Mouse (Mus musculus) forebrain, embryonic 15.5 days (tissue): ENCODE data around the gene Lgals2. TPM values are rescaled to one million over a fixed set of nuclear protein-coding genes. Genes with fewer than 3 reads are reported as not detected.
"Not testable (repeated sequence)": the region's sequence is repeated elsewhere in the genome, so short reads cannot be mapped to it uniquely, and the experiment has no call there.

Experiments
- ATAC-seq: fragments of 200-750 bp; cut with Nextera tagmentation; replicated peaks from 2 replicates; pipeline ENCODE4 v1.8.0; 2017; ENCODE audit warnings: mild to moderate bottlenecking, moderate TSS enrichment, moderate library complexity
- H3K27ac ChIP-seq: fragments of 300-500 bp; sonication (generic); replicated peaks from 2 replicates; pipeline ENCODE4 v1.5.1; 2015; ENCODE audit warnings: mild to moderate bottlenecking, inconsistent platforms
- H3K27me3 ChIP-seq: fragments of 300-500 bp; sonication (generic); 2 replicates; pipeline ENCODE4 v1.6.1; 2015; ENCODE audit warnings: inconsistent platforms
- H3K36me3 ChIP-seq: fragments of 300-500 bp; sonication (generic); 2 replicates; pipeline ENCODE4 v1.6.1; 2015; ENCODE audit warnings: mild to moderate bottlenecking, inconsistent platforms
- H3K4me1 ChIP-seq: fragments of 300-500 bp; sonication (generic); 2 replicates; pipeline ENCODE4 v1.6.1; 2015; ENCODE audit warnings: inconsistent platforms
- H3K4me2 ChIP-seq: fragments of 300-500 bp; sonication (generic); replicated peaks from 2 replicates; pipeline ENCODE4 v1.6.1; 2015; ENCODE audit warnings: mild to moderate bottlenecking, inconsistent platforms
- H3K4me3 ChIP-seq: fragments of 300-500 bp; sonication (generic); 2 replicates; pipeline ENCODE4 v1.5.1; 2015; ENCODE audit warnings: mild to moderate bottlenecking, inconsistent platforms
- H3K9ac ChIP-seq: fragments of 300-500 bp; sonication (generic); replicated peaks from 2 replicates; pipeline ENCODE4 v1.6.1; 2015; ENCODE audit warnings: mild to moderate bottlenecking, inconsistent platforms
- H3K9me3 ChIP-seq: fragments of 300-500 bp; sonication (generic); 2 replicates; pipeline ENCODE4 v1.6.1; 2016; ENCODE audit warnings: inconsistent platforms
- WGBS: fragments of 180-500 bp; shearing (Covaris S2); methylation state at CpG from one replicate; pipeline ENCODE4 v1.1.7; 2015; ENCODE audit warnings: mixed read lengths; 5-methylcytosine and 5-hydroxymethylcytosine counted together
- polyA plus RNA-seq: library from polyadenylated mRNA; unstranded; fragments of >200 nt; fragmentation: Nextera tagmentation; extraction: Ambion mirVana; gene quantifications from 2 replicates; pipeline ENCODE4 v1.2.1, GENCODE M21; 2015

Lgals2 gene
- polyA plus RNA-seq, 1 experiment from 2014 or later = not detected

DNA sequence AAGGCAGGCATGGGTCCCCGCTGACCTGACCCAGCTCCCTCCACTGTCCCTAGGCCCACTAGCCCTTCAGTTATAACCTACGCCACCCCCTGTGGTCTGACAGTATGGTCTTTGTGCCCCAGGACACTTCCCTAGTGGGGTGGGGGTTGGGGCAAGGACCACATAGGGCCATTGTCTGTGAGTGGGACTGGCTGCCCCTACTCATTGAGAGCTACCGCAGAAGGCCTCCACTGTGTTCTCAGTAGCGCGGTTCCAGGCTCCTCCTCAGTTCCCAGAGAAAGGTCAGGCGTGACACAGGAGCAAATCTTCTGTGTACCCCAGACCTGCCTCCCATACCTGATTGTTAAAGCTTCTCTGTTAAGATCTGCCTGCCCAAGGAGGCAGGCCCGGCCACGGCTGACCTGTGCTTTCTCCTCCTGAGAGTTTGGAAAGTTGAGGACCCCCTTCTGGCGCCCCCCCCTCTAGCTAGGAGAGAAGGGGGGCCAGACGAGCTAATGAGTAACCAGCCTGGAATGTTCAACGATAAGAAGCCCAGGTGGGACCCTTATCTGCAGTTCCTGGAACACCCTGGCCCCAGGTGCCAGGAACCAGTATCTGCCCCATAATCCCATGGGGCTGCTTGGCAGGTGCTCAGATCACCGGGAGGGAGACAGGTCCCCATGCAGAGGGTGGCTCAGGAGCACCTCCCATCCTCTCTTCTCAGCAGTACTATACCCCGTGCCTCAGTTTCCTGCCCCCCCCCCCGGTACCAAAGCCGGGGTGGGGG, 5.1 kb downstream of the Lgals2 start:
- 68% methylated on average over 15 of the region's 15 CpGs for WGBS
- H3K4me3 ChIP-seq = no peak overlapping the region
- no peak for ATAC-seq
- no peak overlapping the region for H3K4me2 ChIP-seq
- 0 out of 2 replicates have a peak, but pooled peaks cover 2% of the 10 kb centered on the region for H3K4me1 ChIP-seq
- no peak overlapping the region for H3K27ac ChIP-seq
- no peak overlapping the region for H3K9ac ChIP-seq
- no peaks in the 10 kb centered on the region for H3K36me3 ChIP-seq
- no peaks in the 10 kb centered on the region for H3K27me3 ChIP-seq
- no peaks in the 10 kb centered on the region for H3K9me3 ChIP-seq

- 92% methylated on average over 12 of the region's 12 CpGs for WGBS
- no peak overlapping the region for H3K4me3 ChIP-seq
- no peaks in the 10 kb centered on the region for H3K9me3 ChIP-seq
- H3K4me2 ChIP-seq = no peak overlapping the region
- 0 out of 2 replicates have a peak, but pooled peaks cover 8% of the 10 kb centered on the region for H3K4me1 ChIP-seq
- H3K27ac ChIP-seq = no peak overlapping the region
- no peaks in the 10 kb centered on the region for H3K36me3 ChIP-seq
- ATAC-seq = no peak
- peaks cover 2% of the 10 kb centered on the region; the same call in 1 of the 2 replicates for H3K27me3 ChIP-seq
- H3K9ac ChIP-seq = no peak overlapping the region
Measured at GRCm38 (mm10) chr15:78849485-78849884, 5.8 kb downstream of the Lgals2 start.

GRCm38 (mm10) chr15:78848467-78848866, 6.9 kb downstream of the Lgals2 start:
- Histone ChIP-seq H3K36me3 (no peaks in the 10 kb centered on the region), H3K4me3 (no peak overlapping the region), H3K27me3 (peaks cover 12% of the 10 kb centered on the region), H3K27ac (no peak overlapping the region), H3K9ac (no peak overlapping the region), H3K9me3 (no peaks in the 10 kb centered on the region), H3K4me2 (no peak overlapping the region), H3K4me1 (0 out of 2 replicates have a peak, but pooled peaks cover 8% of the 10 kb centered on the region)
- WGBS = 25% methylated on average over 5 of the region's 5 CpGs
- ATAC-seq = no peak

DNA sequence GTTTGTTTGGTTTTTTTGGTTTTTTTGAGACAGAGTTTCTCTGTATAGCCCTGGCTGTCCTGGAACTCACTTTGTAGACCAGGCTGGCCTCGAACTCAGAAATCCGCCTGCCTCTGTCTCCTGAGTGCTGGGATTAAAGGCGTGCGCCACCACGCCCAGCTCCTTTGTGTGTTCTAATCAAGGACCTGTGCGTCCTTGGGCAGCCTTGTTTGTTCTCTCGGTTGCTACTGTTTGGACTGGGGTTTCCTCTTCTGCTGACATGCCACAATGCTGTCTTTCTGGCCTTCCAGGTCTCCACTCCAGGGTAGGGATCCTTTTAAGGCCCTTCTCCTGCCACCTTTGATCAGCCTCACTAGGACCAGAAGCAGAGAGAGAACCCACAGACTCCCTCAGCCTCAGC, 8.5 kb downstream of the Lgals2 start:
- not testable (repeated sequence) for H3K36me3 ChIP-seq, H3K4me3 ChIP-seq, H3K27ac ChIP-seq, H3K9ac ChIP-seq, H3K9me3 ChIP-seq, ATAC-seq, H3K4me2 ChIP-seq
- Histone ChIP-seq H3K27me3 (peaks cover 22% of the 10 kb centered on the region), H3K4me1 (peaks cover 18% of the 10 kb centered on the region)
- 78% methylated on average over 7 of the region's 7 CpGs for WGBS

DNA sequence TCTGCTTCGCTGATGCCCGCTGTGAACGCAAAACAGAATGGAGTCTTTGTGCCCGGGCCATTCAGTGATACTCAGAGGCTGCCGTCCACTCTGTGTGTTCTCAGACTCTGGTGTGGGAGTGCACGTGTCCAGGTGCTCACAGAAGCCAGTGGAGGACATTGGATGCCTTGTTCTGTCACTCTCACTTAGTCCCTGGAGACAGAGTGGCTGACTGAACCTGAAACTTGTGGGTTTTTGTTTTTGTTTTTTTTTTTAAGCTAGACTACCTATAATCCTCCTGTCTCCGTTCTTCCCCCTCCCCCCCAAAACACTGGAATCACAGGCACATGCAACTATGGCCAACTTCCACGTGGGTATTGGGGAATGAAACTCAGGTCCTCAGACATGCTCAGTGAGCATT, 9.0 kb downstream of the Lgals2 start:
- Histone ChIP-seq H3K9me3 (no peaks in the 10 kb centered on the region), H3K4me2 (no peak overlapping the region), H3K27me3 (peaks cover 23% of the 10 kb centered on the region), H3K27ac (no peak overlapping the region), H3K4me1 (peaks cover 18% of the 10 kb centered on the region), H3K4me3 (no peak overlapping the region), H3K36me3 (no peaks in the 10 kb centered on the region), H3K9ac (no peak overlapping the region)
- ATAC-seq = no peak
- 63% methylated on average over 8 of the region's 8 CpGs for WGBS

GRCm38 (mm10) chr15:78845867-78846266, 9.5 kb downstream of the Lgals2 start:
- 83% methylated on average over 8 of the region's 8 CpGs for WGBS
- H3K36me3 ChIP-seq = no peaks in the 10 kb centered on the region
- H3K27me3 ChIP-seq = peaks cover 26% of the 10 kb centered on the region
- no peak overlapping the region for H3K27ac ChIP-seq
- no peaks in the 10 kb centered on the region for H3K9me3 ChIP-seq
- H3K4me2 ChIP-seq = no peak overlapping the region
- no peak overlapping the region for H3K9ac ChIP-seq
- peaks cover 22% of the 10 kb centered on the region for H3K4me1 ChIP-seq
- H3K4me3 ChIP-seq = no peak overlapping the region
- ATAC-seq = no peak

DNA sequence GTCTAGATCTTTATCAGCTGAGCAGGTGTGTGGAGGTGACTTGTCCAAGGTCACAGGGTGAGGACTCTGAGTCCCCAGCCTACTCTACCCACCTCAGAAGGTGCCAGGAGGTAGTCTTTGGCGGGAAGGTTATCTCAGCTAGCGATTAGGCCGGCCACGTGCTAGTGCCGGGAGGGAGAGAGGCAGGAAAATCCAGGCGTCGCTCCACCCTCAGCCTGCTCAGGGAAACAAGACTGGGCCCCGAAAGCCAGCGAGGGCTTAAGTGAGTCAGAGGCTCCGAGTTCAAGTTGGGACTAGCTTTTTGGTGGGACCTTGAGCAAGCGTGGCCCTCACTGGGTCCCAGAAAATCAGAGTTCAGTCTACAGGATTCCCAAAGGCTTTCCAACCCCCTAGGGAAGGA, 10.0 kb downstream of the Lgals2 start:
- Histone ChIP-seq H3K27me3 (peaks cover 26% of the 10 kb centered on the region), H3K36me3 (no peaks in the 10 kb centered on the region), H3K9me3 (no peaks in the 10 kb centered on the region), H3K4me2 (no peak overlapping the region), H3K9ac (no peak overlapping the region), H3K4me1 (peaks cover 27% of the 10 kb centered on the region), H3K4me3 (no peak overlapping the region), H3K27ac (no peak overlapping the region)
- 75% methylated on average over 11 of the region's 11 CpGs for WGBS
- no peak for ATAC-seq

- ATAC-seq = no peak
- Histone ChIP-seq H3K27me3 (peaks cover 26% of the 10 kb centered on the region), H3K27ac (no peak overlapping the region), H3K4me1 (peaks cover 33% of the 10 kb centered on the region), H3K4me2 (no peak overlapping the region), H3K36me3 (no peaks in the 10 kb centered on the region), H3K9ac (no peak overlapping the region), H3K9me3 (no peaks in the 10 kb centered on the region), H3K4me3 (no peak overlapping the region)
- 42% methylated on average over 9 of the region's 9 CpGs for WGBS
Measured at GRCm38 (mm10) chr15:78844791-78845190, 10.5 kb downstream of the Lgals2 start.

- peak overlapping the region; percentile 44 for H3K4me3 ChIP-seq
- H3K9me3 ChIP-seq = no peaks in the 10 kb centered on the region
- no peaks in the 10 kb centered on the region for H3K36me3 ChIP-seq
- WGBS = 46% methylated on average over 21 of the region's 21 CpGs
- H3K27me3 ChIP-seq = peaks cover 26% of the 10 kb centered on the region
- no peak overlapping the region for H3K27ac ChIP-seq
- no peak overlapping the region for H3K9ac ChIP-seq
- peaks cover 40% of the 10 kb centered on the region for H3K4me1 ChIP-seq
- no peak for ATAC-seq
- peak overlapping the region; percentile 78; the same call in 1 of the 2 replicates for H3K4me2 ChIP-seq
Measured at GRCm38 (mm10) chr15:78843581-78844469, 11.5 kb downstream of the Lgals2 start.

DNA sequence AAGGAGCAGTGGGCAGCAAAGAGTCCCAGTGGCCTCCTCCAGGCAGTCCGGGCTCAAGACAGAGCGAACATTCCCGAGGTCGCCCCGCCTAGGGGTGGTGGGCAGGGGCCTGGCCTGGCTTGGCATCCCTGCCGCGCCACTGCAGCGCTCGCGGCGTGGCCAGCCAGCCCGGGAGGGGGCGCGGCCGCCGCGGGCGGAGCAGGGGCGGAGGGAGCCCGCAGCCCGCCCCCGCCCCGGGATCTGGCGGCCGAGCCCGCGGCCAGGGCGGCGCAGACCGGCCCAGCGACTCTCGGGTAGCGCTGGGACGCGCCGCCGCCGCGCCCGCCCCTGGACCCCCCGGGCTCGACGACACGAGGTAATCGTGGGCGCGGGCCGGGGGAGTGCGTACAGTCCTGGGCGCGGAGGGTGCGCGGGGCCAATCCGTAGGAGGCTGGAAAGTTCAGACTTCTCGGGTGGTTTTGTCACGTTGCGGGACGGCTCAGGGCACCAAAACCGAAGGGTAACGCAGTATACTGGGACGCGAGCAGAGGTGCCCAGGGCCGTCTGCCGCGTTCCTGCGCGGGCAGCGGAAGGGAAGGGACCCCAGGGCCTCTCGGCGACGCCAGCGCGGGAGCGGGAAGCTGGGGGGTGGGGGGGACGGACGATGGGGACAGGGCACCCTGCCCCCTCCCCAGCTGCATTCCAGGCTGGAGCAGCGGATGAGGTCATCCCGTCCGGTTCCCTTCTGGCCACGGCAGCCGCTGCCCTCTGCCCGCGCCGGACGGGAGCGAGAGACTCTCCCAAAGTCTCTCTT, 12.8 kb downstream of the Lgals2 start, which contains the start of gene Cdc42ep1:
Cdc42ep1 (plus strand) TSS at position 254 of the 793 bp plus-strand sequence.
- Histone ChIP-seq H3K9me3 (no peaks in the 10 kb centered on the region), H3K36me3 (no peaks in the 10 kb centered on the region), H3K4me2 (peak within 1 kb of the TSS; percentile 78), H3K4me1 (peaks cover 40% of the 10 kb centered on the region), H3K9ac (peak within 1 kb of the TSS; percentile 46), H3K4me3 (peak within 1 kb of the TSS; percentile 44), H3K27me3 (peaks cover 26% of the 10 kb centered on the region), H3K27ac (peak within 1 kb of the TSS; percentile 42; the same call in 1 of the 2 replicates)
- WGBS = under 1% methylated on average over 51 of the region's 86 CpGs
- peak; percentile 61; the same call in 1 of the 2 replicates for ATAC-seq

DNA sequence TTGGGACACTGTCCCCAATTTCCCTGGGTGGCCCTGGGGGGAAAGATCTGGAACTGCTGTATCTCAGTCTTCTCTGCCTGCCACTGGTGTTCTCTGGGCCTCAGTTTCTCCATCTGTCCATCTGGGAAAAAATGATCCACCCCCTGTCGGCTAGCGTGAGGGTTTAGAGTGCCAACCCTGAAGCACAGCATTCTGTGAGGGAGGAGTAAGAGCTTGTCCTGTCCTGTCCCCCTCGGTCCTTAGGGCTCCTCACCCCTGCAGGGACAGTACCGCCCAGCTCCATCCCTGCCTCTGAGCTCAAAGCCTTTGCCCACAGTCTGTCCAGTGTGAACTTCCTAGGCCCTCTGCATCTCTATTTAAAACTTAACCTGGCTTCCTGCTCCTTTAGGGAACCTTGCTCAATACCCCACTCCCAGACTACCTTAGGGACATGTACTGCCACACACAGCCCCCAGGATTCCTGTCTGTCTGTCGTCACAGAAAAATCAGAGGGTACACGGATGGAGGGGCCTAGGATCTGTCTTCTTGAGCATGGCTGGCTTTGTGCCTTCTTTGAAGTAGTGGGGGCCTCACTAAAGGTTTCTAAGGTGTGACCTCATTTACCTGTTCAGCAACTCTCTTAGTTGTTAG, 14.1 kb downstream of the Lgals2 start:
- no peak overlapping the region for H3K4me3 ChIP-seq
- peaks cover 40% of the 10 kb centered on the region for H3K4me1 ChIP-seq
- 62% methylated on average over 6 of the region's 6 CpGs for WGBS
- no peak overlapping the region for H3K9ac ChIP-seq
- peaks cover 26% of the 10 kb centered on the region for H3K27me3 ChIP-seq
- H3K4me2 ChIP-seq = no peak overlapping the region
- H3K36me3 ChIP-seq = no peaks in the 10 kb centered on the region
- ATAC-seq = no peak
- no peaks in the 10 kb centered on the region for H3K9me3 ChIP-seq
- H3K27ac ChIP-seq = no peak overlapping the region
